Mouse (Mus musculus) layer of hippocampus, postnatal 10 days (tissue): ENCODE data around the gene Slc19a1. TPM values are rescaled to one million over a fixed set of nuclear protein-coding genes. Genes with fewer than 3 reads are reported as not detected.

ENCODE experiments used
- DNase-seq, 2 experiments: peaks; one replicate each; pipeline ENCODE4 v3.0.0; 2021; ENCODE audit warnings: low spot score in 2 of 2
- long read RNA-seq: library from polyadenylated mRNA; stranded (forward); transcript quantifications from one replicate; pipeline ENCODE4 v2.0.0, GENCODE M21; 2023
- total RNA-seq, 2 experiments: library from RNA; stranded (reverse); gene quantifications; 2 replicates each; pipeline ENCODE4 v1.2.3; 2021

Slc19a1 gene
- 10 to 100 TPM; 26.5 to 26.7 TPM for total RNA-seq
- long read RNA-seq, transcript Slc19a1-209 (6 exons, 2,309 nt): minor isoform, 7 of 28 reads
- long read RNA-seq, transcript Slc19a1-201 (6 exons, 2,347 nt): major isoform, 11 of 28 reads
- long read RNA-seq, partial matches to known transcripts: 0 of 28 reads
- long read RNA-seq, other reads (novel, unspliced or antisense): 10 of 28 reads

- no peak for DNase-seq
Measured at GRCm38 (mm10) chr10:77031768-77032375, at the start of gene Slc19a1. Slc19a1 (plus strand) TSS chr10:77032241.

- DNase-seq: no peak
Measured at GRCm38 (mm10) chr10:76988586-76988985, 43.5 kb upstream of the Slc19a1 start.

- DNase-seq: no peak
Measured at GRCm38 (mm10) chr10:76992456-76992855, 39.6 kb upstream of the Slc19a1 start.

- peak; percentile 26 to 44 for DNase-seq
Measured at GRCm38 (mm10) chr10:76997759-76998513, 34.1 kb upstream of the Slc19a1 start.

GRCm38 (mm10) chr10:77004936-77005335, 27.1 kb upstream of the Slc19a1 start:
- no peak for DNase-seq

- DNase-seq: peak in 1 of 2 experiments; percentile 19
Measured at GRCm38 (mm10) chr10:77007433-77008108, 24.5 kb upstream of the Slc19a1 start.

- peak; percentile 67 to 69 for DNase-seq
Measured at GRCm38 (mm10) chr10:77008109-77008561, 23.9 kb upstream of the Slc19a1 start.

- peak; percentile 16 to 30 for DNase-seq
Measured at GRCm38 (mm10) chr10:77008698-77009097, 23.3 kb upstream of the Slc19a1 start.

- no peak for DNase-seq
Measured at GRCm38 (mm10) chr10:77011681-77012080, 20.4 kb upstream of the Slc19a1 start.

GRCm38 (mm10) chr10:77016080-77016479, 16.0 kb upstream of the Slc19a1 start:
- no peak for DNase-seq

GRCm38 (mm10) chr10:77016499-77016898, 15.5 kb upstream of the Slc19a1 start:
- DNase-seq: no peak

GRCm38 (mm10) chr10:77017061-77017460, 15.0 kb upstream of the Slc19a1 start:
- DNase-seq: no peak

GRCm38 (mm10) chr10:77017662-77018061, 14.4 kb upstream of the Slc19a1 start:
- no peak for DNase-seq

GRCm38 (mm10) chr10:77021399-77022052, 10.5 kb upstream of the Slc19a1 start:
- DNase-seq: peak; percentile 87 to 90

GRCm38 (mm10) chr10:77022301-77023130, 9.5 kb upstream of the Slc19a1 start:
- no peak for DNase-seq

GRCm38 (mm10) chr10:77024231-77024630, 7.8 kb upstream of the Slc19a1 start:
- no peak for DNase-seq

- DNase-seq: no peak
Measured at GRCm38 (mm10) chr10:77026944-77027343, 5.1 kb upstream of the Slc19a1 start.

- no peak for DNase-seq
Measured at GRCm38 (mm10) chr10:77028782-77029296, 3.2 kb upstream of the Slc19a1 start.

- no peak for DNase-seq
Measured at GRCm38 (mm10) chr10:77029761-77030160, 2.3 kb upstream of the Slc19a1 start.

- no peak for DNase-seq
Measured at GRCm38 (mm10) chr10:77030666-77031065, 1.4 kb upstream of the Slc19a1 start.
